Mouse (Mus musculus): ENCODE measurements around the gene Ache. TPM values are rescaled to one million over a fixed set of nuclear protein-coding genes. Genes with fewer than 3 reads are reported as not detected.

Gene Ache
- polyA plus RNA-seq, 1 experiment from 2014 or later = 12.3 TPM

DNA sequence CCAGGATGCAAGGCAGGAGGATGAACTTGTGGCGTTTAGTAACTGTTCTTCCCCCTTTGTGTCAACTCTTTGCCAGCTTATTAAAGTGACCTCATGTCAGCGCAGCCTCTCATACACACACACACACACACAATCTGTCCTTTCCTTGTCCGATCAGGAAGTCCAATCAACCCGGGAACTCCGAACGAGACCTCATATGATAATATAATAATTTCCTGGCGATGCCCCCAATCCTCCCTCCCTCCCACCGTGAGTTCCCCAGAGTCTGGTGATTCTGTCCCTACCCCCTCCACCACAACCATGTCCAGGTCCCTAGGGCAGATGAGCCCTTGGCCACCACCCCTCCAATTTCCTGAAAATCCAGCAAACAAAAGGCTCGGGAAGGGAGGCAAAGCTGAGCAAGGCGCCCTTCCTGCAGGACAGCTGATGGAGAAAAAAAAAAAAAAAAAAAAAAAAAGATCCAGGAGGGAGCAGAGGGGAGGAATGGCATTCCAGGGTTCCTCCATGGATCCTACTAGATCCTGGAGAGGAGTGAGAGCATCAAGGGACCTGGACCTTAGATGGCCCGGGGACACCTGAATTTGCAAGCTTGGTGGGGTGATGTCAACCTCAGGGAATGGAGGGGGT lies 51.5 kb downstream of the Ache start:
- peak overlapping the region; percentile 89 for H3K27ac ChIP-seq
- no peak for ATAC-seq (ENCODE audit: insufficient read depth, low FRiP score, low read depth)
- H3K9ac ChIP-seq = peak overlapping the region; percentile 48; the same call in 1 of the 2 replicates
- peak overlapping the region; percentile 73 for H3K4me2 ChIP-seq
- peaks cover 19% of the 10 kb centered on the region; the same call in 1 of the 2 replicates for H3K4me1 ChIP-seq
- H3K4me3 ChIP-seq (replicated peaks) = peak overlapping the region; percentile 42
- H3K9me3 ChIP-seq = no peaks in the 10 kb centered on the region
- H3K27me3 ChIP-seq (replicated peaks) = no peaks in the 10 kb centered on the region
- WGBS = 2% methylated on average over 11 of the region's 11 CpGs
- H3K36me3 ChIP-seq = no peaks in the 10 kb centered on the region

DNA sequence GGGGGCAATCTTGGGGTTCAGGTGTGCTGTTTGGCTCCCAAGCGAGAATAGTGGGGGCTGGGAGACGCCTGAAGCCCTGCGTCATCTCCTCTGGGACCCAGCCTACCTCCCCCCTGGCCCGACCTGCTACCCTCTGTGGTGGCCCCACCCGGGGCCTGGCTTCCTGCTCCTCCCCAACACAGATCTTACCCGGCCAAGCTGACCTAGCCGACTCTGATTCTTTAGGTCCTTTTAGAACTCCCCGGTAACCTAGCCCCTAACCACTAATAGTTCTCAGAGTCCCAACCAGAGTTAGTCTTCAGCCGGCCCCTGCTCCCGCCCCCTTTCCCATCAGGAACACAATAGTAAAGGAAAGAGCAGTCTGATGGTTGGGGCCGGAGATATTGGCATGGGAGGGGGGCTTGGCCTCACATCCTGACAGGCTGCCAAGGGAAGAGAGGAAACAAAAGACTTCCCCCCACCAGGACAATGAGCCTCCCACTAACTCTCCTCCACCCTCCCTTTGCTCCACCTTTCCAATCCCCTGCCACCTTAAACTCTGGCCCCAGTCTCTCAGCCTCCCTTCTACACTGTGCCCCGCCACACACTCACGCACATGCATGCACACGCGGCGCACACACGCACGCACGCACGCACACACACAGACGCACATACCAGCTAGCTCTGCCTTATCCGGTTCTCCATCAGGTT lies 52.1 kb downstream of the Ache start:
- 14% methylated on average over 22 of the region's 22 CpGs for WGBS
- peak overlapping the region; percentile 89 for H3K27ac ChIP-seq

DNA sequence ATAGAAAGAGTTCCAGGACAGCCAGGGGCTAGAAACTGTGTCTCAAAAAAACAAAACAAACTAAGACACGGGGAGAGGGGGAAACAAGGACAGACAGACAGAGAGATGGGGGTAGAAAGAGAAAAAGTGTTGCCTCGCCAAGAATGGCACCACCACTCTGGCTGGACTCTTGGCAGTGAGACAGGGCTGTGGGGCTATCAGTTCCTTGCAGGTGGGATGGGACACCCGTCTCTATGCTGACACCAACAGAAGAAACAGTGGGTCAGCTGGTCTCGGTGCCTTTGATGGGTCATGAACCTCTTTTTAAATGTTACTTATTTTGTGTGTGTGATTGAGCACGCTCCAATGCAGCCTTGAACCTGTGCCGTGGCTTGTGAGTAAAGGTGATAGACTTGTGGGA lies 52.9 kb downstream of the Ache start:
- Histone ChIP-seq H3K4me2 (no peak overlapping the region), H3K9ac (no peak overlapping the region), H3K36me3 (no peaks in the 10 kb centered on the region), H3K27ac (peak overlapping the region; percentile 89), H3K9me3 (no peaks in the 10 kb centered on the region), H3K4me3 (replicated peaks) (no peak overlapping the region), H3K27me3 (replicated peaks) (no peaks in the 10 kb centered on the region), H3K4me1 (peaks cover 10% of the 10 kb centered on the region; the same call in 1 of the 2 replicates)
- 72% methylated on average over 6 of the region's 6 CpGs for WGBS
- no peak for ATAC-seq (ENCODE audit: insufficient read depth, low FRiP score, low read depth)

More for the DNA sequence above, 52.1 kb downstream of the Ache start:
- peak overlapping the region; percentile 42 for H3K4me3 ChIP-seq (replicated peaks)
- H3K9me3 ChIP-seq = no peaks in the 10 kb centered on the region
- peak overlapping the region; percentile 73 for H3K4me2 ChIP-seq
- no peak; the same call in 1 of the 2 replicates for ATAC-seq (ENCODE audit: insufficient read depth, low FRiP score, low read depth)
- H3K4me1 ChIP-seq = peaks cover 13% of the 10 kb centered on the region; the same call in 1 of the 2 replicates
- no peak overlapping the region for H3K9ac ChIP-seq
- H3K36me3 ChIP-seq = no peaks in the 10 kb centered on the region
- H3K27me3 ChIP-seq (replicated peaks) = no peaks in the 10 kb centered on the region

DNA sequence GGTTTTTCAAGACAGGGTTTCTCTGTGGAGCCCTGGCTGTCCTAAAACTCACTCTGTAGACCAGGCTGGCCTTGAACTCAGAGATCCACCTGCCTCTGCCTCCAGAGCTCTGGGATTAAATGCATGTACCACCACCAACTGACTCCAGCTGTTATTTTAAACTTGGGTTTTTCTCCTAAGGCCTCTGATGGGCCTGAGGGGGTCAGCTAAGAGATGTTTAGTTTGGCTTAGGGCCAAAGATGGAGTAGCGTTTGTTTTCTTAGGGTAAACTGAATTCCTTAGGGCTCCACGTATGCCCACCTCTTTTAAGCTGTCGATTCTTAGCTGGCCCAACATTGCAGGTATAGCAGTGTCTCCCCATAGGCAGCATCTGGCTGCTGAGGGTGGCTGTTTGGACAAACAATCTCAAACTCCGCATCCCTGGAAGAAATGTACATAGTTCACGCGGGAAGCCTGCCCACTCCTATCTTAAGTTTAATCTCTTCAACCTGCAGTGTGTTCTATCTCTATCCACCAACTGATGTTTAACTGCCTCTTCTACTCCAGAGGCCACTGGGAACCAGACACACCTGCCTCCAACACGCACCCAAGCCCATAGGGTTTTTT lies 55.2 kb downstream of the Ache start:
- peak overlapping the region; percentile 16; the same call in 1 of the 2 replicates for H3K27ac ChIP-seq
- no peak for ATAC-seq (ENCODE audit: insufficient read depth, low FRiP score, low read depth)
- H3K36me3 ChIP-seq = no peaks in the 10 kb centered on the region
- H3K9me3 ChIP-seq = no peaks in the 10 kb centered on the region
- no peak overlapping the region for H3K4me2 ChIP-seq
- H3K9ac ChIP-seq = no peak overlapping the region
- WGBS = 39% methylated on average over 7 of the region's 7 CpGs
- no peaks in the 10 kb centered on the region for H3K27me3 ChIP-seq (replicated peaks)
- H3K4me3 ChIP-seq (replicated peaks) = no peak overlapping the region
- H3K4me1 ChIP-seq = peaks cover 19% of the 10 kb centered on the region; the same call in 1 of the 2 replicates

DNA sequence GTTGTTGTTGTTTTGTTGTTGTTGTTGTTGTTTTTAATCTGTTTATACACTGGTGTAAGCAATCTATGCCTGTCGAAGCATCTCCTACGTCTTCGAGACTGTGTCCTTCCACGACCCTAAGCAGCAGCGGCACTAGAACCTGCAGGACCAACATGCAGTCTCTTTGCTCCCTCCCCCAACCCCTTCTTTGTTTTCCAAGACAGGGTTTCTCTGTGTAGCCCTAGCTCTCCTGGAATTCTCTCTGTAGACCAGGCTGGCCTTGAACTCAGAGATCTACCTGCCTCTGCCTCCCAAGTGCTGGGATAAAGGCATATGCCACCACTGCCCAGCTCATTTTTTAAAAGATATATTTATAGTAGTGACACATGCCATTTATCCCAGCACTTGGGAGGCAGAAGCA lies 56.1 kb downstream of the Ache start:
- H3K27ac ChIP-seq = no peak overlapping the region

DNA sequence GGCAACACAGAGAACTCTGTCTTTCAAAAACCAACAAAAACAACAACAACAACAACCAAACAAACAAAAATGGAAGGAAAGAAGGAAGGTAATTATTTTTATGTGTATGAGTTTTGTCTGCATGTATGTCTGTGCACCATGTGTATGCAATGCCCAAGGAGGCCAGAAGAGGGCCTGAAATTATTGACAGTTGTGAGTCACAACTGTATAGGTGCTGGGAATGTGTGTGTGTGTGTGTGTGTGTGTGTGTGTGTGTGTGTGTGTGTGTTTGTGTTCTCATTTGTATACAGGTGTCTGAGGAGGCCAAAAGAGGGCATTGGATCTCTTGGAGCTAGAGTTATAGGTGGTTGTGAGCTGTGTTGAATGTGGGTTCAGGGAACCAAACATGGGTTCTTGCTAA lies 56.5 kb downstream of the Ache start:
- H3K4me2 ChIP-seq = no peak overlapping the region
- no peaks in the 10 kb centered on the region for H3K36me3 ChIP-seq
- H3K27me3 ChIP-seq (replicated peaks) = no peaks in the 10 kb centered on the region
- no peak overlapping the region for H3K4me3 ChIP-seq (replicated peaks)
- no peaks in the 10 kb centered on the region for H3K9me3 ChIP-seq
- H3K27ac ChIP-seq = no peak overlapping the region
- no peak for ATAC-seq (ENCODE audit: insufficient read depth, low FRiP score, low read depth)
- no peak overlapping the region for H3K9ac ChIP-seq
- peaks cover 30% of the 10 kb centered on the region for H3K4me1 ChIP-seq

More for the DNA sequence above, 56.1 kb downstream of the Ache start:
- Histone ChIP-seq H3K4me1 (peaks cover 25% of the 10 kb centered on the region), H3K27me3 (replicated peaks) (no peaks in the 10 kb centered on the region), H3K36me3 (no peaks in the 10 kb centered on the region), H3K9me3 (no peaks in the 10 kb centered on the region), H3K4me2 (no peak overlapping the region), H3K4me3 (replicated peaks) (no peak overlapping the region), H3K9ac (no peak overlapping the region)
- WGBS = 96% methylated on average over 5 of the region's 5 CpGs
- ATAC-seq (ENCODE audit: insufficient read depth, low FRiP score, low read depth) = no peak

Small RNA genes within 50 kb of the gene (microRNA-seq; reads per million reads assigned to microRNA genes)
- not detected for gene Mir7036
- not detected for gene Mir8116

Other genes with a start within 250 kb of the Ache start
- 189 and 211 TPM in 2 replicates for gene Ap1s1, start 241.4 kb upstream of the Ache start, polyA plus RNA-seq (2015; fragmentation: Nextera tagmentation; extraction: Ambion mirVana)
- gene Serpine1, start 215.3 kb upstream of the Ache start, polyA plus RNA-seq (2015; fragmentation: Nextera tagmentation; extraction: Ambion mirVana) = 0.12 and 0.35 TPM in 2 replicates
- 9.7 and 10.2 TPM in 2 replicates for gene Trim56, start 171.3 kb upstream of the Ache start, polyA plus RNA-seq (2015; fragmentation: Nextera tagmentation; extraction: Ambion mirVana)
- 0.54 and 1.9 TPM in 2 replicates for gene Muc3, start 138.2 kb upstream of the Ache start, polyA plus RNA-seq (2015; fragmentation: Nextera tagmentation; extraction: Ambion mirVana)
- gene Muc3a, start 75.1 kb upstream of the Ache start, polyA plus RNA-seq (2015; fragmentation: Nextera tagmentation; extraction: Ambion mirVana) = 1.2 and 2.6 TPM in 2 replicates
- gene Ufsp1, start 7.1 kb downstream of the Ache start, polyA plus RNA-seq (2015; fragmentation: Nextera tagmentation; extraction: Ambion mirVana) = 7.8 and 8.7 TPM in 2 replicates
- gene Srrt, start 20.2 kb downstream of the Ache start, polyA plus RNA-seq (2015; fragmentation: Nextera tagmentation; extraction: Ambion mirVana) = 113 and 122 TPM in 2 replicates
- 73.2 and 73.4 TPM in 2 replicates for gene Trip6, start 26.9 kb downstream of the Ache start, polyA plus RNA-seq (2015; fragmentation: Nextera tagmentation; extraction: Ambion mirVana)
- 13.0 and 14.5 TPM in 2 replicates for gene Slc12a9, start 46.1 kb downstream of the Ache start, polyA plus RNA-seq (2015; fragmentation: Nextera tagmentation; extraction: Ambion mirVana)
- gene Ephb4, start 62.6 kb downstream of the Ache start, polyA plus RNA-seq (2015; fragmentation: Nextera tagmentation; extraction: Ambion mirVana) = 35.5 and 41.4 TPM in 2 replicates
- gene Zan, start 189.5 kb downstream of the Ache start, polyA plus RNA-seq (2015; fragmentation: Nextera tagmentation; extraction: Ambion mirVana) = 0.72 and 0.94 TPM in 2 replicates
- gene Pop7, start 215.0 kb downstream of the Ache start, polyA plus RNA-seq (2015; fragmentation: Nextera tagmentation; extraction: Ambion mirVana) = 52.4 and 54.6 TPM in 2 replicates
- gene Gigyf1, start 231.0 kb downstream of the Ache start, polyA plus RNA-seq (2015; fragmentation: Nextera tagmentation; extraction: Ambion mirVana) = 10.2 and 12.2 TPM in 2 replicates
- gene Epo, start 245.7 kb downstream of the Ache start, polyA plus RNA-seq (2015; fragmentation: Nextera tagmentation; extraction: Ambion mirVana) = not detected in 2 replicates
- 359 and 366 TPM in 2 replicates for gene Gnb2, start 246.0 kb downstream of the Ache start, polyA plus RNA-seq (2015; fragmentation: Nextera tagmentation; extraction: Ambion mirVana)